Mouse (Mus musculus) CH12.LX (cell line): Measurements from ENCODE around the gene Tnfsf13. TPM values are rescaled to one million over a fixed set of nuclear protein-coding genes. Genes with fewer than 3 reads are reported as not detected.

Experiments
- DNase-seq: peaks from one replicate; pipeline ENCODE4 v3.0.0-alpha.2; 2013; ENCODE audit errors: extremely low read depth
- H3K27ac ChIP-seq: 2 replicates; pipeline ENCODE4 v1.5.1; 2012; ENCODE audit warnings: low read depth, mild to moderate bottlenecking, control low read depth, moderate library complexity; ENCODE audit not compliant: insufficient read depth
- H3K27me3 ChIP-seq: replicated peaks from 2 replicates; pipeline ENCODE3; 2012; ENCODE audit warnings: inconsistent platforms
- H3K36me3 ChIP-seq, 2 experiments: replicated peaks in 1 of 2; 2 replicates each; pipeline versions ENCODE3 to v1.6.1; 2012; ENCODE audit warnings: inconsistent platforms in 1 of 2, low read length in 1 of 2, mild to moderate bottlenecking in 1 of 2, mixed read lengths in 1 of 2, moderate library complexity in 1 of 2; ENCODE audit not compliant: control insufficient read depth in 1 of 2, insufficient read depth in 1 of 2
- H3K4me1 ChIP-seq, 2 experiments: 2 replicates each; pipeline ENCODE4 v1.6.1; 2012; ENCODE audit warnings: inconsistent platforms in 1 of 2, moderate library complexity in 1 of 2; ENCODE audit not compliant: insufficient read depth in 2 of 2, control insufficient read depth in 1 of 2
- H3K4me2 ChIP-seq: 2 replicates; pipeline ENCODE4 v1.6.1; 2012; ENCODE audit warnings: low read depth, mild to moderate bottlenecking, control low read depth; ENCODE audit not compliant: poor library complexity, insufficient read depth, severe bottlenecking
- H3K4me3 ChIP-seq, 3 experiments: fragments of 150-350 bp in 1 of 3; sonication (generic) in 1 of 3; replicated peaks in 1 of 3; 2 replicates each; pipeline versions ENCODE3 to v1.5.1; 2011 to 2012; ENCODE audit warnings: low read depth in 2 of 3, low read length in 2 of 3, mild to moderate bottlenecking in 2 of 3, moderate library complexity in 2 of 3, control low read depth in 1 of 3, improper control_type of control experiment in 1 of 3, inconsistent platforms in 1 of 3, mixed read lengths in 1 of 3; ENCODE audit not compliant: poor library complexity in 1 of 3
- H3K79me2 ChIP-seq: replicated peaks from 2 replicates; pipeline ENCODE4 v1.6.1; 2012; ENCODE audit warnings: mild to moderate bottlenecking, moderate library complexity; ENCODE audit not compliant: control insufficient read depth, poor library complexity, insufficient read depth, severe bottlenecking; ENCODE audit errors: extremely low read depth
- H3K9ac ChIP-seq: 2 replicates; pipeline ENCODE4 v1.6.1; 2012; ENCODE audit warnings: low read depth, mild to moderate bottlenecking, control low read depth, moderate library complexity; ENCODE audit not compliant: insufficient read depth
- H3K9me3 ChIP-seq: replicated peaks from 2 replicates; pipeline ENCODE3; 2012; ENCODE audit warnings: low read length, inconsistent platforms, mixed read lengths
- BHLHE40 ChIP-seq: IDR thresholded peaks from 2 replicates; pipeline ENCODE4 v1.6.1; 2011; ENCODE audit warnings: mild to moderate bottlenecking, low read depth, low read length, improper control_type of control experiment
- CHD1 ChIP-seq: IDR thresholded peaks from 2 replicates; pipeline ENCODE4 v1.6.1; 2012; ENCODE audit warnings: low read depth, low read length, improper control_type of control experiment, inconsistent platforms
- CTCF ChIP-seq, 2 experiments: IDR thresholded peaks in 1 of 2; conservative IDR thresholded peaks in 1 of 2; 2 replicates each; pipeline ENCODE4 v1.5.1; 2011 to 2012; ENCODE audit warnings: low read depth in 2 of 2, low read length in 2 of 2, improper control_type of control experiment in 1 of 2, inconsistent platforms in 1 of 2, mild to moderate bottlenecking in 1 of 2, moderate library complexity in 1 of 2
- E2F4 ChIP-seq: IDR thresholded peaks from 2 replicates; pipeline ENCODE4 v1.6.1; 2011; ENCODE audit warnings: low read depth, low read length, improper control_type of control experiment; ENCODE audit not compliant: insufficient replicate concordance
- ELF1 ChIP-seq: IDR thresholded peaks from 2 replicates; pipeline ENCODE4 v1.6.1; 2014; ENCODE audit warnings: low read depth, mild to moderate bottlenecking, inconsistent platforms, low read length, improper control_type of control experiment
- EP300 ChIP-seq: IDR thresholded peaks from 2 replicates; pipeline ENCODE4 v1.6.1; 2011; ENCODE audit warnings: low read length, improper control_type of control experiment
- ETS1 ChIP-seq: conservative IDR thresholded peaks from 2 replicates; pipeline ENCODE4 v1.6.1; 2012; ENCODE audit warnings: low read depth, mild to moderate bottlenecking, inconsistent platforms, low read length, improper control_type of control experiment, moderate library complexity
- HCFC1 ChIP-seq: IDR thresholded peaks from 2 replicates; pipeline ENCODE4 v1.6.1; 2012; ENCODE audit warnings: low read depth, mild to moderate bottlenecking, inconsistent platforms, low read length, improper control_type of control experiment
- IRF4 ChIP-seq: IDR thresholded peaks from 2 replicates; pipeline ENCODE4 v1.6.1; 2014; ENCODE audit warnings: low read depth, mild to moderate bottlenecking, inconsistent platforms, low read length, improper control_type of control experiment
- JUND ChIP-seq: conservative IDR thresholded peaks from 2 replicates; pipeline ENCODE4 v1.6.1; 2011; ENCODE audit warnings: low read depth, low read length, improper control_type of control experiment
- KAT2A ChIP-seq: IDR thresholded peaks from 2 replicates; pipeline ENCODE4 v1.6.1; 2012; ENCODE audit warnings: low read length, improper control_type of control experiment, inconsistent platforms; ENCODE audit not compliant: insufficient replicate concordance
- MAFK ChIP-seq: IDR thresholded peaks from 2 replicates; pipeline ENCODE4 v1.6.1; 2011; ENCODE audit warnings: low read length, improper control_type of control experiment; ENCODE audit not compliant: insufficient replicate concordance
- MAX ChIP-seq: IDR thresholded peaks from 2 replicates; pipeline ENCODE4 v1.6.1; 2011; ENCODE audit warnings: low read length, improper control_type of control experiment
- MAZ ChIP-seq: IDR thresholded peaks from 2 replicates; pipeline ENCODE4 v1.6.1; 2012; ENCODE audit warnings: low read depth, mild to moderate bottlenecking, inconsistent platforms, low read length, improper control_type of control experiment, moderate library complexity
- MEF2A ChIP-seq: IDR thresholded peaks from 2 replicates; pipeline ENCODE4 v1.6.1; 2014; ENCODE audit warnings: low read depth, mild to moderate bottlenecking, inconsistent platforms, low read length, improper control_type of control experiment, borderline replicate concordance
- MYC ChIP-seq: IDR thresholded peaks from 2 replicates; pipeline ENCODE4 v1.6.1; 2011; ENCODE audit warnings: low read depth, mild to moderate bottlenecking, improper control_type of control experiment, low read length
- NELFE ChIP-seq: IDR thresholded peaks from 2 replicates; pipeline ENCODE4 v1.6.1; 2011; ENCODE audit warnings: low read depth, low read length, improper control_type of control experiment
- POLR2AphosphoS2 ChIP-seq: IDR thresholded peaks from 2 replicates; pipeline ENCODE4 v1.6.1; 2011; ENCODE audit warnings: low read depth, low read length, improper control_type of control experiment
- RCOR1 ChIP-seq: conservative IDR thresholded peaks from 2 replicates; pipeline ENCODE4 v1.6.1; 2012; ENCODE audit warnings: low read depth, mild to moderate bottlenecking, inconsistent platforms, low read length, improper control_type of control experiment
- SIN3A ChIP-seq: IDR thresholded peaks from 2 replicates; pipeline ENCODE4 v1.6.1; 2012; ENCODE audit warnings: low read length, improper control_type of control experiment, inconsistent platforms
- TCF12 ChIP-seq: IDR thresholded peaks from 2 replicates; pipeline ENCODE4 v1.6.1; 2014; ENCODE audit warnings: low read depth, mild to moderate bottlenecking, inconsistent platforms, low read length, improper control_type of control experiment
- UBTF ChIP-seq: IDR thresholded peaks from 2 replicates; pipeline ENCODE4 v1.6.1; 2012; ENCODE audit warnings: low read depth, mild to moderate bottlenecking, inconsistent platforms, low read length, improper control_type of control experiment, moderate library complexity
- ZKSCAN1 ChIP-seq: IDR thresholded peaks from 2 replicates; pipeline ENCODE4 v1.6.1; 2012; ENCODE audit warnings: low read depth, inconsistent platforms, low read length, improper control_type of control experiment, borderline replicate concordance
- dilution Hi-C: fragments of 300-500 bp; cut with MboI; formaldehyde crosslinking; loops from 2 replicates; pipeline ENCODE4 v1.14.3; 2020; ENCODE audit warnings: low sequenced_read_pairs; ENCODE audit not compliant: extremely low pct_unique_long_range_greater_than_20kb, extremely low pct_ligation_motif_present
- in situ Hi-C: fragments of 300-500 bp; cut with MboI; formaldehyde crosslinking; loops from 3 replicates; pipeline ENCODE4 v1.14.3; 2019; ENCODE audit warnings: low sequenced_read_pairs, low pct_ligation_motif_present, low pct_unique_long_range_greater_than_20kb, mixed read lengths
- polyA plus RNA-seq: library from polyadenylated mRNA; unstranded; fragments of >175 nt; gene quantifications from 2 replicates; pipeline ENCODE4 v1.2.1, GENCODE M21; 2012; ENCODE audit warnings: low read depth; ENCODE audit not compliant: insufficient read length
- total RNA-seq, 2 experiments: library from RNA; depleted of rRNA; stranded (reverse); fragments of 300-350 nt in 1 of 2; fragments of >200 nt in 1 of 2; gene quantifications; 2 replicates each; pipeline ENCODE4 v1.2.3; 2012 to 2014

Gene Tnfsf13
- total and polyA plus RNA-seq, 3 experiments: 0.21 to 0.63 (median 0.35) TPM

DNA sequence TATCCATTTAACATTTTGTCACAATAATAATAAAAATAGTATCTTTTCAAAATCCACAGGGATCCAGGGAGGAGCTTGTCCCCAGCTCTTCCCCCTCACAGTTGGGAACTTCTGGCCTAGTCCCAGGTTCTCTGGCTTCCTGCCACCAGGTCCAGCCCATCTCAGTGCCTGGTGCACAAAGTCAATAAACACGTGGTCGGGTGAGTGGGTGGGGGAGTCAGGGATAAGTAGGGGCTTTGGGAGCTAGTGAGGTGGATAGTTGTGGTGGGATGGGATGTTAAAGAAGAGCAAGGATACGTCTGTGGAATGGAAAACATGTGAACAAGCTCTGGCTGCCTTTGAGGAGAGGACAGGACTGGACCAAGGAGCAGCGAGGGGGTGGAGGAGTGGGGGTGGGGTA, 793 bp upstream of the Tnfsf13 start:
- dilution Hi-C loops: no loop called here
- Histone ChIP-seq H3K4me2 (no peak overlapping the region), H3K9ac (no peak overlapping the region), H3K27ac (no peak overlapping the region), H3K36me3 (no peaks in the 10 kb centered on the region), H3K79me2 (peaks cover 3% of the 10 kb centered on the region), H3K4me1 (peaks cover 4 to 29% of the 10 kb centered on the region in 2 experiments), H3K27me3 (no peaks in the 10 kb centered on the region), H3K9me3 (no peaks in the 10 kb centered on the region), H3K4me3 (no peak overlapping the region)
- TF ChIP-seq KAT2A (no peak), MEF2A (no peak), HCFC1 (no peak), TCF12 (no peak), MAX (no peak), CTCF (conservative IDR thresholded peaks at IDR 0.05 in 1 of 2, IDR thresholded peaks at IDR 0.05 in 1 of 2; ENCODE audit: low read depth in 2 of 2, low read length in 2 of 2) (no peak), NELFE (no peak), MYC (no peak), BHLHE40 (no peak), EP300 (no peak), MAFK (no peak), UBTF (no peak), ZKSCAN1 (no peak), ETS1 (no peak), IRF4 (no peak), CHD1 (no peak)
- in situ Hi-C loops: loop anchor here (10.0 kb wide), 1 partner anchor 58 kb away; no protein-coding TSS in a partner anchor
- no peak for DNase-seq

DNA sequence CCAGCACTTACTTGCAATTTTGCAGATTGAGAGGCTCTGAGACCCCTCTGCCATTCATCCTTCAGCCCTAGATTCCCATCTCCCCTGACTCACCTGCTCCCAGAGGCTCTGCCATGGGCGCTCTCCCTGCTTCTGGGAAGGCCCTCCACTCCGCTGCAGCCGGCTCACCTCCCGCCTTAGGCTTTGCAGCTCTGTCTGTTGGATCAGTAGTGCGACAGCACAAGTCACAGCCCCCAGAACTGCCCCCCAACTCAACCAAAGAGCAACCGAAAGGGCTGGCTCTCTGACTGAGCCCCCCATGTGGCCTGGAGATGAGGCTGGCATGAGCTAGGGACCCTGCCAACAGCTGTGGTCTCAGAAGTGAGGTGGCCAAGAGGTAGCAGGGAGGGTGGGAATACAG, 648 bp downstream of the Tnfsf13 start:
- Histone ChIP-seq H3K79me2 (peaks cover 17% of the 10 kb centered on the region), H3K4me3 (no peak overlapping the region), H3K4me1 (peaks cover 4 to 35% of the 10 kb centered on the region in 2 experiments), H3K9me3 (no peaks in the 10 kb centered on the region), H3K9ac (no peak overlapping the region), H3K4me2 (no peak overlapping the region), H3K27me3 (no peaks in the 10 kb centered on the region), H3K27ac (no peak overlapping the region), H3K36me3 (peaks cover 3 to 5% of the 10 kb centered on the region in 2 experiments)
- no peak for TF ChIP-seq JUND
- TF ChIP-seq ELF1: no peak
- no peak for TF ChIP-seq BHLHE40
- no peak for TF ChIP-seq KAT2A
- TF ChIP-seq E2F4: no peak
- no peak for TF ChIP-seq SIN3A
- no peak for TF ChIP-seq RCOR1
- TF ChIP-seq MEF2A: no peak
- no peak for TF ChIP-seq NELFE
- no peak for TF ChIP-seq IRF4
- TF ChIP-seq UBTF: no peak
- no peak for TF ChIP-seq HCFC1
- TF ChIP-seq POLR2AphosphoS2: no peak
- no peak for TF ChIP-seq MAZ
- TF ChIP-seq MAFK: no peak
- no peak for TF ChIP-seq EP300
- dilution Hi-C loops: no loop called here
- in situ Hi-C loops: loop anchor here (5.0 to 10.0 kb wide), 2 partner anchors 60 to 192 kb away; partner anchors contain the start of gene Tmem95
- DNase-seq: no peak
